Comparison of ENCODE assay signal across 11 mouse cellular contexts in genomic region chr8:122737071-122737470, GRCm38 (mm10). TPM values are rescaled to one million over a fixed set of nuclear protein-coding genes. Genes with fewer than 3 reads are reported as not detected.
A peak's percentile ranks its signal among the peaks of the same experiment; 100 is the strongest.
DNase-seq lines count a peak whose midpoint lies in the region; ATAC-seq lines count a peak whose summit lies in the region.
"Had no signal": no experiment of that assay in that cellular context is flagged by ENCODE, and none has a peak within 500 bp of the region (broad histone marks: within the 10 kb centered on the region; RNA-seq: fewer than 3 reads in every experiment).

No protein-coding gene starts in this region.

- peak overlapping the region; percentile 52; the same call in 1 of the 2 replicates for H3K27ac ChIP-seq in forebrain, embryonic 14.5 days (ENCODE audit: low read depth, low read length)
- no peak overlapping the region for H3K27ac ChIP-seq in forebrain, embryonic 10.5 days
- H3K27ac ChIP-seq in neural tube, embryonic 13.5 days (replicated peaks), result peak overlapping the region; percentile 95
- H3K27ac ChIP-seq: lung, embryonic 15.5 days; neural tube, embryonic 12.5 days had no signal

- no peak for DNase-seq in forebrain, embryonic 14.5 days (ENCODE audit: low spot score)
- no peak for DNase-seq in forebrain, embryonic 10.5 days (ENCODE audit: extremely low spot score, low spot score)
- no peak for DNase-seq in neural tube, embryonic 10.5 days (ENCODE audit: extremely low spot score, low spot score)
- peak; percentile 52 for DNase-seq in heart, postnatal 4 days
- peak; percentile 63 for DNase-seq in splenic B cell, adult 2 months (ENCODE audit: low read depth, low spot score)
- no peak for DNase-seq in T-cell, adult 2 months (ENCODE audit: low spot score)
- no peak for DNase-seq in layer of hippocampus, postnatal 10 days (ENCODE audit: low spot score in 2 of 2)
- DNase-seq: gastrocnemius, postnatal 14 days had no signal

- no peak overlapping the region for H3K4me3 ChIP-seq in forebrain, embryonic 14.5 days (ENCODE audit: low read depth, low read length)
- no peak overlapping the region for H3K4me3 ChIP-seq in forebrain, embryonic 10.5 days
- no peak overlapping the region for H3K4me3 ChIP-seq in neural tube, embryonic 13.5 days
- H3K4me3 ChIP-seq: lung, embryonic 15.5 days; neural tube, embryonic 12.5 days had no signal

- no peaks in the 10 kb centered on the region for H3K9me3 ChIP-seq in forebrain, embryonic 14.5 days (replicated peaks; ENCODE audit: control insufficient read depth, low read length)
- H3K9me3 ChIP-seq in forebrain, embryonic 10.5 days, result no peaks in the 10 kb centered on the region
- H3K9me3 ChIP-seq in neural tube, embryonic 13.5 days, result no peaks in the 10 kb centered on the region
- H3K9me3 ChIP-seq: lung, embryonic 15.5 days; neural tube, embryonic 12.5 days had no signal

- no peak overlapping the region for H3K4me2 ChIP-seq in forebrain, embryonic 14.5 days (ENCODE audit: low read length)
- no peak overlapping the region for H3K4me2 ChIP-seq in neural tube, embryonic 13.5 days
- H3K4me2 ChIP-seq: lung, embryonic 15.5 days; neural tube, embryonic 12.5 days had no signal

- H3K36me3 ChIP-seq in forebrain, embryonic 14.5 days (ENCODE audit: control insufficient read depth, insufficient read depth, low read length), result no peaks in the 10 kb centered on the region
- no peaks in the 10 kb centered on the region for H3K36me3 ChIP-seq in forebrain, embryonic 10.5 days (replicated peaks)
- no peaks in the 10 kb centered on the region for H3K36me3 ChIP-seq in neural tube, embryonic 13.5 days
- H3K36me3 ChIP-seq in splenic B cell, adult 2 months (ENCODE audit: control insufficient read depth, insufficient read depth, low read length, poor library complexity, severe bottlenecking), result no peaks in the 10 kb centered on the region
- H3K36me3 ChIP-seq: lung, embryonic 15.5 days; neural tube, embryonic 12.5 days had no signal

- H3K4me1 ChIP-seq in forebrain, embryonic 14.5 days (ENCODE audit: control insufficient read depth, insufficient read depth, low read length), result peaks cover 54% of the 10 kb centered on the region
- H3K4me1 ChIP-seq in forebrain, embryonic 10.5 days, result peaks cover 45% of the 10 kb centered on the region
- peaks cover 81% of the 10 kb centered on the region for H3K4me1 ChIP-seq in neural tube, embryonic 13.5 days (replicated peaks)
- H3K4me1 ChIP-seq: lung, embryonic 15.5 days had no signal

- H3K27me3 ChIP-seq in forebrain, embryonic 14.5 days (replicated peaks; ENCODE audit: control insufficient read depth, insufficient read depth, low read length), result no peaks in the 10 kb centered on the region
- peaks cover 63% of the 10 kb centered on the region for H3K27me3 ChIP-seq in forebrain, embryonic 10.5 days (ENCODE audit: poor library complexity, severe bottlenecking)
- 0 out of 2 replicates have a peak, but pooled peaks cover 3% of the 10 kb centered on the region for H3K27me3 ChIP-seq in neural tube, embryonic 13.5 days
- no peaks in the 10 kb centered on the region for H3K27me3 ChIP-seq in splenic B cell, adult 2 months (ENCODE audit: control insufficient read depth, insufficient read depth, low read length, poor library complexity, severe bottlenecking)

- H3K9ac ChIP-seq in forebrain, embryonic 14.5 days (ENCODE audit: low read length), result no peak overlapping the region
- H3K9ac ChIP-seq in neural tube, embryonic 13.5 days, result no peak overlapping the region
- H3K9ac ChIP-seq: lung, embryonic 15.5 days; neural tube, embryonic 12.5 days had no signal

- WGBS in forebrain, embryonic 14.5 days, result 46% methylated on average over 4 of the region's 4 CpGs
- 45% methylated on average over 4 of the region's 4 CpGs for WGBS in forebrain, embryonic 10.5 days
- WGBS in neural tube, embryonic 13.5 days, result 57% methylated on average over 4 of the region's 4 CpGs

- no peak for ATAC-seq in forebrain, embryonic 14.5 days
- no peak for ATAC-seq in neural tube, embryonic 13.5 days (ENCODE audit: low read depth)

RNA-seq across cellular contexts. Expression of gene Cbfa2t3, which starts 38.2 kb away (rescaled TPM):
- 10.4 and 11.5 TPM in 2 replicates for polyA plus RNA-seq in forebrain, embryonic 14.5 days (2014; fragmentation: Nextera tagmentation; extraction: Ambion mirVana)
- polyA plus RNA-seq in forebrain, embryonic 10.5 days (2016; fragmentation: Nextera tagmentation; extraction: Ambion mirVana), result 1.6 and 2.4 TPM in 2 replicates
- polyA plus RNA-seq in neural tube, embryonic 13.5 days (2015; fragmentation: Nextera tagmentation; extraction: Ambion mirVana), result 21.2 and 22.2 TPM in 2 replicates
- 10 to 100 TPM; 17.3 to 19.3 TPM for total RNA-seq in heart, postnatal 4 days (2021)
- total RNA-seq in layer of hippocampus, postnatal 10 days (2021), result 10 to 100 TPM; 23.4 to 25.7 TPM

RNA-seq across cellular contexts. Expression of gene Acsf3, which starts 38.2 kb away (rescaled TPM):
- polyA plus RNA-seq in forebrain, embryonic 14.5 days (2014; fragmentation: Nextera tagmentation; extraction: Ambion mirVana), result 13.7 and 15.8 TPM in 2 replicates
- polyA plus RNA-seq in forebrain, embryonic 10.5 days (2016; fragmentation: Nextera tagmentation; extraction: Ambion mirVana), result 19.0 and 19.1 TPM in 2 replicates
- polyA plus RNA-seq in neural tube, embryonic 13.5 days (2015; fragmentation: Nextera tagmentation; extraction: Ambion mirVana), result 15.6 and 17.1 TPM in 2 replicates
- total RNA-seq in heart, postnatal 4 days (2021), result 10 to 100 TPM; 23.8 to 24.9 TPM
- 10 to 100 TPM; 15.7 to 16.3 TPM for total RNA-seq in layer of hippocampus, postnatal 10 days (2021)

Comparison
In these comparisons a context has a peak if more than half of its experiments do, and no peak if none do; other contexts are left out.
1. DNase-seq: peak in heart, postnatal 4 days (single experiment) and splenic B cell, adult 2 months (single experiment); none in forebrain, embryonic 14.5 days (single experiment), forebrain, embryonic 10.5 days (single experiment), neural tube, embryonic 10.5 days (single experiment), T-cell, adult 2 months (single experiment) and layer of hippocampus, postnatal 10 days (0 of 2).